Mouse (Mus musculus): ENCODE results near the gene Rad23a. TPM values are rescaled to one million over a fixed set of nuclear protein-coding genes. Genes with fewer than 3 reads are reported as not detected.
"Not testable (repeated sequence)": the region's sequence is repeated elsewhere in the genome, so short reads cannot be mapped to it uniquely, and the experiment has no call there.

Gene Rad23a
- polyA plus RNA-seq, 1 experiment, result 68.0 TPM

- TF ChIP-seq POLR2A (IDR thresholded peaks at IDR 0.05; ENCODE audit: insufficient read depth, low read length) (no peak), EP300 (IDR thresholded peaks at IDR 0.05; ENCODE audit: insufficient read depth, low read depth, low read length) (no peak), CTCF (IDR thresholded peaks at IDR 0.05; ENCODE audit: low read depth, low read length) (no peak)
- peaks cover 1% of the 10 kb centered on the region for H3K4me1 ChIP-seq (ENCODE audit: control insufficient read depth, insufficient read depth, low read length)
- H3K9me3 ChIP-seq (replicated peaks; ENCODE audit: control insufficient read depth, insufficient read depth, low read length, poor library complexity, severe bottlenecking), result no peaks in the 10 kb centered on the region
- peak overlapping the region; percentile 77 for H3K4me3 ChIP-seq (ENCODE audit: low read depth, low read length)
- peak overlapping the region; percentile 70 for H3K27ac ChIP-seq (ENCODE audit: insufficient read depth, low read length)
- H3K9ac ChIP-seq (ENCODE audit: low read depth, poor library complexity, severe bottlenecking), result peak overlapping the region; percentile 91
- H3K36me3 ChIP-seq (ENCODE audit: control insufficient read depth, insufficient read depth, low read length, poor library complexity, severe bottlenecking), result peaks cover 44% of the 10 kb centered on the region
- no peaks in the 10 kb centered on the region for H3K27me3 ChIP-seq (ENCODE audit: control insufficient read depth, insufficient read depth, low read length, poor library complexity, severe bottlenecking)
Measured at GRCm38 (mm10) chr8:84832759-84833742, 7.4 kb downstream of the Rad23a start.

GRCm38 (mm10) chr8:84832034-84832717 lies 8.3 kb downstream of the Rad23a start:
- Histone ChIP-seq H3K9ac (ENCODE audit: low read depth, poor library complexity, severe bottlenecking) (peak overlapping the region; percentile 91), H3K4me1 (ENCODE audit: control insufficient read depth, insufficient read depth, low read length) (peaks cover 1% of the 10 kb centered on the region), H3K9me3 (replicated peaks; ENCODE audit: control insufficient read depth, insufficient read depth, low read length, poor library complexity, severe bottlenecking) (no peaks in the 10 kb centered on the region), H3K36me3 (ENCODE audit: control insufficient read depth, insufficient read depth, low read length, poor library complexity, severe bottlenecking) (peaks cover 36% of the 10 kb centered on the region), H3K27ac (ENCODE audit: insufficient read depth, low read length) (peak overlapping the region; percentile 92), H3K4me3 (ENCODE audit: low read depth, low read length) (peak overlapping the region; percentile 77), H3K27me3 (ENCODE audit: control insufficient read depth, insufficient read depth, low read length, poor library complexity, severe bottlenecking) (no peaks in the 10 kb centered on the region)
- no peak for TF ChIP-seq EP300 (IDR thresholded peaks at IDR 0.05; ENCODE audit: insufficient read depth, low read depth, low read length)
- peak; percentile 47 for TF ChIP-seq POLR2A (IDR thresholded peaks at IDR 0.05; ENCODE audit: insufficient read depth, low read length)

- Histone ChIP-seq H3K36me3 (ENCODE audit: control insufficient read depth, insufficient read depth, low read length, poor library complexity, severe bottlenecking) (peaks cover 30% of the 10 kb centered on the region), H3K4me1 (ENCODE audit: control insufficient read depth, insufficient read depth, low read length) (peaks cover 1% of the 10 kb centered on the region), H3K4me3 (ENCODE audit: low read depth, low read length) (peak within 1 kb of the TSS; percentile 77), H3K27ac (ENCODE audit: insufficient read depth, low read length) (peak within 1 kb of the TSS; percentile 92), H3K27me3 (ENCODE audit: control insufficient read depth, insufficient read depth, low read length, poor library complexity, severe bottlenecking) (no peaks in the 10 kb centered on the region), H3K9me3 (replicated peaks; ENCODE audit: control insufficient read depth, insufficient read depth, low read length, poor library complexity, severe bottlenecking) (no peaks in the 10 kb centered on the region), H3K9ac (ENCODE audit: low read depth, poor library complexity, severe bottlenecking) (peak within 1 kb of the TSS; percentile 91)
- TF ChIP-seq EP300 (IDR thresholded peaks at IDR 0.05; ENCODE audit: insufficient read depth, low read depth, low read length) (no peak), CTCF (IDR thresholded peaks at IDR 0.05; ENCODE audit: low read depth, low read length) (peak; percentile 8)
Measured at GRCm38 (mm10) chr8:84831490-84831889, 9.0 kb downstream of the Rad23a start, which contains the start of gene Gadd45gip1. Gene Gadd45gip1 (plus strand): TSS chr8:84831522.

DNA sequence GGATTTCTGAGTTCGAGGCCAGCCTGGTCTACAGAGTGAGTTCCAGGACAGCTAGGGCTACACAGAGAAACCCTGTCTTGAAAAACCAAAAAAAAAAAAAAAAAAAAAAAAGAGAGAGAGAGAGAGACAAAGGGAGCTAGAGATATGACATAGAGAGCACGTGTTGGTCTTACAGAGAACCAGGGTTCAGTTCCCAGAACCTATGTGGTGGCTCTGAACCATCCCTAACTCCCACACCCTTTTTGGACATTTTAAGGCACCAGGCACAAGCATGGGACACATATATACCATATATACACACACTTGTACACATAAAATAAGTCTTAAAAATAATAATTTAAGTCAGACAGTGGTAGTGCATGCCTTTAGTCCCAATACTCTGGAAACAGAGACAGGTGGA lies 13.9 kb downstream of the Rad23a start:
- not testable (repeated sequence) for H3K9me3 ChIP-seq (replicated peaks; ENCODE audit: control insufficient read depth, insufficient read depth, low read length, poor library complexity, severe bottlenecking); H3K4me3 ChIP-seq (ENCODE audit: low read depth, low read length); H3K4me1 ChIP-seq (ENCODE audit: control insufficient read depth, insufficient read depth, low read length); H3K27me3 ChIP-seq (ENCODE audit: control insufficient read depth, insufficient read depth, low read length, poor library complexity, severe bottlenecking); H3K27ac ChIP-seq (ENCODE audit: insufficient read depth, low read length); H3K9ac ChIP-seq (ENCODE audit: low read depth, poor library complexity, severe bottlenecking); H3K36me3 ChIP-seq (ENCODE audit: control insufficient read depth, insufficient read depth, low read length, poor library complexity, severe bottlenecking)

DNA sequence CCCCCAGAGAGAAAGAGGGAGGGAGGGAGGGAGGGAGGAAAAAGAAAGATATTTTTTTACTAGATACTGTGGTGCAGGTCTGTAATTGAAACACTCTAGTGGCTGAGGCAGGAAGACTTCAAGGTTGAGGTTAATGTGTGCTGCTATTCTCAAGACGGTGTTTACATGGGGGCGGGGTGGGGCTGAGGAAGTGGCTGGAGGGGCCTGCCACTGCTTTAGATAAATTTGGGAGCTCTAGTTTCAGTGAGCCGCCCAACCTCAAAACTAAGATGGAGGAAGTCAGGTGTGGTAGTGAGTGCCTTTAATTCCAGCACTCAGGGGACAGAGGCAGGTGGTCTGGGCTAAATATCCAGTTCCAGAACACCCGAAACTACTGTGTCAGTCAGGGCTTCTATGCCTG lies 14.8 kb downstream of the Rad23a start:
- no peak for TF ChIP-seq CTCF (IDR thresholded peaks at IDR 0.05; ENCODE audit: low read depth, low read length)
- no peak for TF ChIP-seq POLR2A (IDR thresholded peaks at IDR 0.05; ENCODE audit: insufficient read depth, low read length)
- TF ChIP-seq EP300 (IDR thresholded peaks at IDR 0.05; ENCODE audit: insufficient read depth, low read depth, low read length), result no peak
- Histone ChIP-seq H3K9me3 (replicated peaks; ENCODE audit: control insufficient read depth, insufficient read depth, low read length, poor library complexity, severe bottlenecking) (no peaks in the 10 kb centered on the region), H3K27ac (ENCODE audit: insufficient read depth, low read length) (peak overlapping the region; percentile 30; the same call in 1 of the 2 replicates), H3K36me3 (ENCODE audit: control insufficient read depth, insufficient read depth, low read length, poor library complexity, severe bottlenecking) (no peaks in the 10 kb centered on the region), H3K9ac (ENCODE audit: low read depth, poor library complexity, severe bottlenecking) (0 out of 2 replicates have a peak overlapping the region, but pooled peaks have one; percentile 9), H3K4me3 (ENCODE audit: low read depth, low read length) (no peak overlapping the region), H3K27me3 (ENCODE audit: control insufficient read depth, insufficient read depth, low read length, poor library complexity, severe bottlenecking) (no peaks in the 10 kb centered on the region), H3K4me1 (ENCODE audit: control insufficient read depth, insufficient read depth, low read length) (no peaks in the 10 kb centered on the region)

GRCm38 (mm10) chr8:84823653-84824052 lies 16.8 kb downstream of the Rad23a start:
- no peaks in the 10 kb centered on the region for H3K36me3 ChIP-seq (ENCODE audit: control insufficient read depth, insufficient read depth, low read length, poor library complexity, severe bottlenecking)
- H3K9ac ChIP-seq (ENCODE audit: low read depth, poor library complexity, severe bottlenecking), result 0 out of 2 replicates have a peak overlapping the region, but pooled peaks have one; percentile 2
- H3K9me3 ChIP-seq (replicated peaks; ENCODE audit: control insufficient read depth, insufficient read depth, low read length, poor library complexity, severe bottlenecking), result no peaks in the 10 kb centered on the region
- no peaks in the 10 kb centered on the region for H3K27me3 ChIP-seq (ENCODE audit: control insufficient read depth, insufficient read depth, low read length, poor library complexity, severe bottlenecking)
- no peaks in the 10 kb centered on the region for H3K4me1 ChIP-seq (ENCODE audit: control insufficient read depth, insufficient read depth, low read length)
- no peak overlapping the region for H3K27ac ChIP-seq (ENCODE audit: insufficient read depth, low read length)
- no peak overlapping the region for H3K4me3 ChIP-seq (ENCODE audit: low read depth, low read length)
- TF ChIP-seq EP300 (IDR thresholded peaks at IDR 0.05; ENCODE audit: insufficient read depth, low read depth, low read length), result peak; percentile 37; the same call in 1 of the 2 replicates
- peak; percentile 96 for TF ChIP-seq CTCF (IDR thresholded peaks at IDR 0.05; ENCODE audit: low read depth, low read length)
- TF ChIP-seq POLR2A (IDR thresholded peaks at IDR 0.05; ENCODE audit: insufficient read depth, low read length), result no peak

All from ES-Bruce4 (cell line).